Mouse (Mus musculus) thymus, adult 2 months (tissue): ENCODE results near the gene Mfsd4b5. TPM values are rescaled to one million over a fixed set of nuclear protein-coding genes. Genes with fewer than 3 reads are reported as not detected.

Experiments
- DNase-seq: peaks from one replicate; pipeline ENCODE4 v3.0.0; 2021
- H3K27ac ChIP-seq: fragments of 200-500 bp; 2 replicates; pipeline ENCODE4 v1.5.1; 2012; ENCODE audit warnings: low read length, control low read depth; ENCODE audit not compliant: control insufficient read depth, insufficient read depth
- H3K27me3 ChIP-seq: fragments of 200-500 bp; 2 replicates; pipeline ENCODE4 v1.6.1; 2012; ENCODE audit warnings: mild to moderate bottlenecking, low read length, moderate library complexity, mixed read lengths; ENCODE audit not compliant: control insufficient read depth, insufficient read depth
- H3K36me3 ChIP-seq: fragments of 200-500 bp; 2 replicates; pipeline ENCODE4 v1.6.1; 2012; ENCODE audit warnings: mild to moderate bottlenecking, low read length, moderate library complexity; ENCODE audit not compliant: control insufficient read depth, insufficient read depth
- H3K4me1 ChIP-seq: fragments of 200-500 bp; replicated peaks from 2 replicates; pipeline ENCODE4 v1.6.1; 2012; ENCODE audit warnings: low read length; ENCODE audit not compliant: control insufficient read depth, insufficient read depth
- H3K4me3 ChIP-seq: fragments of 200-500 bp; 2 replicates; pipeline ENCODE4 v1.5.1; 2012; ENCODE audit warnings: mild to moderate bottlenecking, low read length, control low read depth, moderate library complexity; ENCODE audit not compliant: control insufficient read depth, insufficient read depth
- CTCF ChIP-seq: fragments of 200-500 bp; IDR thresholded peaks from 2 replicates; pipeline ENCODE4 v1.5.1; 2012; ENCODE audit warnings: mild to moderate bottlenecking, control low read depth, low read length, moderate library complexity, borderline replicate concordance; ENCODE audit not compliant: control insufficient read depth, poor library complexity, insufficient read depth; ENCODE audit errors: extremely low read depth
- POLR2A ChIP-seq: fragments of 200-500 bp; IDR thresholded peaks from 2 replicates; pipeline ENCODE4 v1.6.1; 2012; ENCODE audit warnings: mild to moderate bottlenecking, low read length, control low read depth, moderate library complexity; ENCODE audit not compliant: control insufficient read depth, poor library complexity, insufficient read depth; ENCODE audit errors: extremely low read depth
- WGBS: fragments of 180-500 bp; shearing (Covaris S2); methylation state at CpG from one replicate; pipeline ENCODE4 v1.1.7; 2018; 5-methylcytosine and 5-hydroxymethylcytosine counted together
- polyA plus RNA-seq: library from polyadenylated mRNA; depleted of rRNA; stranded (reverse); fragments of >200 nt; gene quantifications from 2 replicates; pipeline ENCODE4 v1.2.3, GENCODE M21; 2012; rRNA removed

The Mfsd4b5 gene
- polyA plus RNA-seq: 0.19 and 0.59 TPM in 2 replicates

GRCm38 (mm10) chr10:39986466-39986865 is at the start of gene Mfsd4b5:
Gene Mfsd4b5, minus strand, starts transcription at chr10:39986646.
- H3K4me1 ChIP-seq: peaks cover 7% of the 10 kb centered on the region
- 97% methylated on average over 12 of the region's 12 CpGs for WGBS
- H3K36me3 ChIP-seq: no peaks in the 10 kb centered on the region
- TF ChIP-seq POLR2A (no peak), CTCF (no peak)
- no peak within 1 kb of the TSS for H3K4me3 ChIP-seq
- no peaks in the 10 kb centered on the region for H3K27me3 ChIP-seq
- no peak for DNase-seq
- H3K27ac ChIP-seq: no peak within 1 kb of the TSS

GRCm38 (mm10) chr10:40034956-40035355 is 48.5 kb upstream of the Mfsd4b5 start:
- no peaks in the 10 kb centered on the region for H3K36me3 ChIP-seq
- H3K27me3 ChIP-seq: no peaks in the 10 kb centered on the region
- TF ChIP-seq CTCF (no peak), POLR2A (no peak)
- no peaks in the 10 kb centered on the region for H3K4me1 ChIP-seq
- no peak for DNase-seq
- WGBS: over 99% methylated on average over 6 of the region's 6 CpGs
- H3K27ac ChIP-seq: no peak overlapping the region
- H3K4me3 ChIP-seq: no peak overlapping the region

GRCm38 (mm10) chr10:40032897-40033296 is 46.5 kb upstream of the Mfsd4b5 start:
- whole genome bisulfite sequencing: 78% methylated on average over 2 of the region's 2 CpGs
- Histone ChIP-seq H3K4me1 (no peaks in the 10 kb centered on the region), H3K27me3 (no peaks in the 10 kb centered on the region), H3K36me3 (no peaks in the 10 kb centered on the region), H3K27ac (no peak overlapping the region), H3K4me3 (no peak overlapping the region)
- no peak for TF ChIP-seq POLR2A
- no peak for TF ChIP-seq CTCF
- no peak for DNase-seq

GRCm38 (mm10) chr10:40030716-40031115 is 44.3 kb upstream of the Mfsd4b5 start:
- no peak for DNase-seq
- no peaks in the 10 kb centered on the region for H3K27me3 ChIP-seq
- no peak for TF ChIP-seq CTCF
- H3K4me1 ChIP-seq: no peaks in the 10 kb centered on the region
- no peak overlapping the region for H3K27ac ChIP-seq
- no peak overlapping the region for H3K4me3 ChIP-seq
- WGBS: 96% methylated on average over 6 of the region's 6 CpGs
- no peaks in the 10 kb centered on the region for H3K36me3 ChIP-seq

GRCm38 (mm10) chr10:40029610-40030009 is 43.2 kb upstream of the Mfsd4b5 start:
- Histone ChIP-seq H3K4me3 (no peak overlapping the region), H3K27ac (no peak overlapping the region), H3K4me1 (peaks cover 8% of the 10 kb centered on the region), H3K36me3 (no peaks in the 10 kb centered on the region), H3K27me3 (no peaks in the 10 kb centered on the region)
- DNase-seq: no peak
- WGBS: 97% methylated on average over 2 of the region's 2 CpGs
- TF ChIP-seq POLR2A (no peak), CTCF (no peak)

GRCm38 (mm10) chr10:40028091-40028490 is 41.6 kb upstream of the Mfsd4b5 start:
- no peaks in the 10 kb centered on the region for H3K27me3 ChIP-seq
- no peak for DNase-seq
- H3K4me1 ChIP-seq: peaks cover 9% of the 10 kb centered on the region
- TF ChIP-seq CTCF: no peak
- TF ChIP-seq POLR2A: no peak
- H3K4me3 ChIP-seq: no peak overlapping the region
- no peaks in the 10 kb centered on the region for H3K36me3 ChIP-seq
- no peak overlapping the region for H3K27ac ChIP-seq
- 92% methylated on average over 8 of the region's 8 CpGs for WGBS

- no peaks in the 10 kb centered on the region for H3K36me3 ChIP-seq
- no peak for DNase-seq
- H3K27me3 ChIP-seq: no peaks in the 10 kb centered on the region
- H3K4me3 ChIP-seq: no peak overlapping the region
- no peak for TF ChIP-seq POLR2A
- no peak for TF ChIP-seq CTCF
- H3K4me1 ChIP-seq: peaks cover 9% of the 10 kb centered on the region
- H3K27ac ChIP-seq: no peak overlapping the region
- 98% methylated on average over 5 of the region's 5 CpGs for WGBS
These were observed 40.1 kb upstream of the Mfsd4b5 start for GRCm38 (mm10) chr10:40026546-40026945.
